Mouse (Mus musculus) frontal cortex, adult (tissue): ENCODE measurements at regions not wholly inside any gene's neighbourhood (a gene's known extent, or its start where the extent isn't known, plus 50 kb on each side); places are given as distances from the start of the nearest gene placed in this dataset.

Source experiments
- ATAC-seq: cut with Nextera tagmentation; 2 replicates; pipeline ENCODE4 v1.9.2; 2017; ENCODE audit warnings: mild to moderate bottlenecking, moderate library complexity, mixed read lengths; ENCODE audit not compliant: low TSS enrichment

GRCm38 (mm10) chr12:25785646-25786606, 629.1 kb downstream of the Rnf144a start:
- ATAC-seq = no peak

- no peak for ATAC-seq
These were observed 630.7 kb downstream of the Rnf144a start for GRCm38 (mm10) chr12:25784401-25784800.

GRCm38 (mm10) chr12:25782972-25783717, 631.9 kb downstream of the Rnf144a start:
- no peak for ATAC-seq

GRCm38 (mm10) chr12:25771856-25772255, 643.2 kb downstream of the Rnf144a start:
- no peak for ATAC-seq

- ATAC-seq = no peak
These were observed 646.4 kb downstream of the Rnf144a start for GRCm38 (mm10) chr12:25768644-25769043.

- peak; percentile 90 for ATAC-seq
These were observed 652.0 kb downstream of the Rnf144a start for GRCm38 (mm10) chr12:25763061-25763460.

GRCm38 (mm10) chr12:25757014-25757413, 658.0 kb downstream of the Rnf144a start:
- peak; percentile 91 for ATAC-seq

- no peak for ATAC-seq
These were observed 636.9 kb upstream of the Id2 start for GRCm38 (mm10) chr12:25733801-25734200.

- ATAC-seq = no peak
These were observed 628.8 kb upstream of the Id2 start for GRCm38 (mm10) chr12:25725774-25726173.

- ATAC-seq = no peak
These were observed 614.2 kb upstream of the Id2 start for GRCm38 (mm10) chr12:25711186-25711585.

GRCm38 (mm10) chr12:25703023-25703400, 606.1 kb upstream of the Id2 start:
- ATAC-seq = no peak

GRCm38 (mm10) chr12:25702176-25703022, 605.5 kb upstream of the Id2 start:
- no peak for ATAC-seq

GRCm38 (mm10) chr12:25687063-25687462, 590.1 kb upstream of the Id2 start:
- ATAC-seq = no peak

GRCm38 (mm10) chr12:25676631-25677030, 579.7 kb upstream of the Id2 start:
- ATAC-seq = no peak

- peak; percentile 89 for ATAC-seq
These were observed 571.4 kb upstream of the Id2 start for GRCm38 (mm10) chr12:25668336-25668735.

- ATAC-seq = peak; percentile 89
These were observed 557.5 kb upstream of the Id2 start for GRCm38 (mm10) chr12:25654456-25654855.

- ATAC-seq = no peak
These were observed 553.3 kb upstream of the Id2 start for GRCm38 (mm10) chr12:25650237-25650636.

- no peak for ATAC-seq
These were observed 531.1 kb upstream of the Id2 start for GRCm38 (mm10) chr12:25628081-25628480.

- no peak for ATAC-seq
These were observed 528.9 kb upstream of the Id2 start for GRCm38 (mm10) chr12:25625858-25626257.

GRCm38 (mm10) chr12:25623449-25623848, 526.5 kb upstream of the Id2 start:
- peak; percentile 64; the same call in 1 of the 2 replicates for ATAC-seq

GRCm38 (mm10) chr12:25621142-25621541, 524.2 kb upstream of the Id2 start:
- ATAC-seq = peak; percentile 65; the same call in 1 of the 2 replicates

- ATAC-seq = no peak
These were observed 520.6 kb upstream of the Id2 start for GRCm38 (mm10) chr12:25617521-25617920.
